Mouse (Mus musculus) megakaryocyte-erythroid progenitor cell, adult 5-6 weeks (primary cell): ENCODE data around the gene Susd4. TPM values are rescaled to one million over a fixed set of nuclear protein-coding genes. Genes with fewer than 3 reads are reported as not detected.
A peak's percentile ranks its signal among the peaks of the same experiment; 100 is the strongest.

ENCODE experiments used
- ATAC-seq: replicated peaks from 2 replicates; pipeline ENCODE4 v1.8.0; 2016; ENCODE audit warnings: mild to moderate bottlenecking, inconsistent platforms; ENCODE audit not compliant: severe bottlenecking, poor library complexity, low FRiP score, low TSS enrichment
- total RNA-seq, 2 experiments: library from RNA; stranded (forward) in 1 of 2; stranded (reverse) in 1 of 2; fragments of 200-1000, 215-1000 nt in 1 of 2; fragments of >200 nt in 1 of 2; fragmentation: Nextera tagmentation in 1 of 2; gene quantifications; 2 replicates each; pipeline ENCODE4 v1.2.3; 2014 to 2017

Susd4 gene
- total RNA-seq, 2 experiments from 2014 or later, result 0.26 TPM; not detected in 1

GRCm38 (mm10) chr1:182783774-182784173, 20.1 kb downstream of the Susd4 start:
- ATAC-seq, result no peak

GRCm38 (mm10) chr1:182784784-182785183, 21.1 kb downstream of the Susd4 start:
- no peak for ATAC-seq

GRCm38 (mm10) chr1:182785504-182785903, 21.8 kb downstream of the Susd4 start:
- no peak for ATAC-seq

DNA sequence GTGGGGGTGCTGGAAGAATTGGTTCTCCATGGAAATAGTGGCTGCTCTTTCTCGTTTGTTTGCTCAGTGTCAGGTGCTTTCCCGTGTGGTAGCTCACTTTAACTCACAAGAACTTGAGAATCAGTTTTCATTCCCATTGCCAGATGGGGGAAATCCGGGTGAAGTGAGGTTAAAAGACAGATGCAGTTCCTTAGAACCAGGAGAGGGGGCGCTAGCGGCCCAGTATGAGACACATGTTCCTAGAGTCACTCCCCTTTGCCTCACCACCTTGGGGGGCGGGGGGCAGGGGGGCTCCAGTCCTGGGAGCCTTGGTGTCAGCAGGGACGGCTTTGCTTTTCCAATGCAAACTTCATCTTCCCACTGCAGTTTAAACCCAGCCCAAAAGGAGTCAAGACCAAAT, 23.4 kb downstream of the Susd4 start:
- ATAC-seq, result no peak

DNA sequence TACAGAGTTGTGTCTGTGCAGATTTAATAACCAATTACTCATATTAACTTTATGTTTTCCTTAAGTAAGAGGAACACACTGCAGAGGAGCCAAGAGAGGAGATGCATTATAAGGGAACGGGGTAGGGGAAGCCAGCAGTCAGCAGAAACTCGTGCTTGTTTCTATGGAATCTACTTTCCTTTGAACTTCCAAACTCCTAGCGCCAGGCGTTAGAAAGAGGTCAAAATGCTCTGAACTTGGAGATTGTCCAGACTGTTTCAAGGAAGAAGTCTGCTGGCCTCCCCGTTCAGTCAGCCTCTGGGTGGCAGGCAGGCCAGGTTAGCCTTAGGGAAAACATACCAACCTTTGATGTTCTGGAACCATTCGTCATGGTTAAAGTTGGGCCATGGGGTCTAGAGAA, 25.2 kb downstream of the Susd4 start:
- no peak for ATAC-seq

GRCm38 (mm10) chr1:182792521-182793071, 28.9 kb downstream of the Susd4 start:
- ATAC-seq, result 0 out of 2 replicates have a peak, but pooled peaks have one; percentile 27

DNA sequence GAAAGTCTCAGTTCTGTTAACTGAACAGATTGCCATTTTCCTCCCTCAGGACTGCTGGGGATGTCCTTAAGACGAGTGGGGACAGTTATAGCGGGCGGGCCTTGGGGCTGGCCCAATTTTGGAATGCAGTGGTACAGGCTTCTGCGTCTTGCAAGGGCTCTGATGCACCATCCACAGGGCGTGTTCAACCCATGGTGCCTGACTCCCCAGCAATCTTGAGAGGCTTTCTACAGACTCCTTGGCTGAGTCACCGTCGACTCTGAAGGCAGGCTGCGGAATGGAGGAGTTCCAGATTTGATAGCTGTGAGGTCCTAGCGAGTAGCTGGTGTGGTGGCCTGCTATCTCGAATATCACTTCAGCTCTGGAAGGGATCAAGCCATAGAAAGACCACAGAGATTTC, 30.6 kb downstream of the Susd4 start:
- ATAC-seq, result no peak

GRCm38 (mm10) chr1:182794628-182795027, 31.0 kb downstream of the Susd4 start:
- no peak for ATAC-seq

DNA sequence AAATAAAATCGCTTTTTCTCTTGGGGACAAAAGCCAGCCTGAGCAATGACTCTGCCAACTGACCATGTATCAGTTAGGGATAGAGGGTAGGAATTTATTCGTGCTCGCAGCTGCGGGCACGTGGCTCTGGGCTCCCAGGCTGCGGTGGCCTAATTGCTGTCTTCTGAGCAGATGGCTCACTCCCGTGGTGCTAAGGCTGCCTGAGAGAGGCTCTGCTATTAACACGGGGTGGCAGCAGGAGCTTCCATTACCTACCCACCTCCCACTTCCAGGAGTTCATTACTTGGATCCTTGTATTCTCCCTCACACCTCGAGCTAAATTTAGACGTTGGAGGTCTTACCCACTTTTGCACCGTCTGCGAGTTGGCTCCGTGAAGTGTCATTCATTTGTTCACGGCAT, 33.4 kb downstream of the Susd4 start:
- no peak for ATAC-seq

GRCm38 (mm10) chr1:182801590-182801989, 37.9 kb downstream of the Susd4 start:
- no peak for ATAC-seq

GRCm38 (mm10) chr1:182802891-182803290, 39.2 kb downstream of the Susd4 start:
- ATAC-seq, result no peak

DNA sequence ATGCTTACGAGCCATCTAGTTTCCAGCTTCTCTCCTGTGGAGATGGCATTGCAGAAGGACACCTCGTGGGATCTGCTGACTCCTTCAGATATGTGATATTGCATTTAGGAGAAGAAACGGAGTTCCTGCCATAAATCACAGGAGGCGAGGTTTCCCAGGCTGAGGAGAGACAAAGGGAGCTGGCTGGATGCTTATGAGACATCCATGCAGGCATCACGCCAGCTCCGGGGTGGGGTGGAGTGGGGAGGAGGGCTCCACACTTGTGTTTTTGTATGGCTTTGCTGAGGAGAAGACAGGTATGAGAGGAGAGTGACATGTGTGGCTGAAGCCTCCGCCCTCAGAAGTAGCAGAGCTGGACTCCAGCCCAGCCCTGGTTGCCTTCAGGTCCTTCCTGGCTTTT, 50.3 kb downstream of the Susd4 start:
- ATAC-seq, result no peak

- no peak for ATAC-seq
These were observed 50.9 kb downstream of the Susd4 start for GRCm38 (mm10) chr1:182814566-182814965.

DNA sequence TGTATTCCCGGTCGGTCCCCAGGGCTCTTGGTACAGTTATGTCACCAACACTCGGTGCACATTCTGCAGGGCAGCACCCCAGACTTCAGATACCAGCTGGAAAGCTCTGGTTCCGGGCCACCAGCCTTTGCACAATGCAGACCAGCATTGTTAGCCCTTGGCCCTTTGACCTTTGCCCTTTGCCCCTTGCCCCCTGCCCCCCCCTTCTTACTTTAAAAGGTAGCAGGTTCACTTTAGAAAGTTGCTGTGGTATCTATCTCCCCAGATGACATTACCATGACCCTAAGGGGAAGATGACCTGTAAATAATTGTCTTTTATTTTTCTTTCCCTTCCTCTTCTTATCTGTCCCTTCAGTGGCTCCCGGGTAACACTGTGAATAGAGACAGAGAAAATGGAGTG, 53.4 kb downstream of the Susd4 start:
- ATAC-seq, result no peak

DNA sequence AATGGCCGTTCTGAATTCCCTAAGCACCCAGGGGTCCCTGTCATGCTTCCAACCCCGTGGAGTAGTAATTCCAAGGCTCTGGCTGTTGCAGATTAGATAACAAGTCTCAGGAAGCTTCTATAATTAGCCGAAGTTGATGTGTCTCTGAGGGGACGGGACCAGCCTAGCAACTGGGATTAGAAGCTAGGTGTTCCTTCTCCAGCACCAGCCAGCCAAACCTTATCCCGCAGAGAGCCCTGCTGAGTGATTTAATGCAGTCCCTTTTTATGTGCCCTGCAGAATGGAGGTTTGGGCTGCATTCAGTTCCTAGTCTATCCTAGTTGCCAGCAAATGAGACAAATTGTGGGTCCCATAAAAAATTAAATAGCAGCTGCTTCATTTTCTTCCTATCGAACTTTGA, 54.0 kb downstream of the Susd4 start:
- no peak for ATAC-seq

GRCm38 (mm10) chr1:182818931-182819330, 55.3 kb downstream of the Susd4 start:
- ATAC-seq, result peak; percentile 53

DNA sequence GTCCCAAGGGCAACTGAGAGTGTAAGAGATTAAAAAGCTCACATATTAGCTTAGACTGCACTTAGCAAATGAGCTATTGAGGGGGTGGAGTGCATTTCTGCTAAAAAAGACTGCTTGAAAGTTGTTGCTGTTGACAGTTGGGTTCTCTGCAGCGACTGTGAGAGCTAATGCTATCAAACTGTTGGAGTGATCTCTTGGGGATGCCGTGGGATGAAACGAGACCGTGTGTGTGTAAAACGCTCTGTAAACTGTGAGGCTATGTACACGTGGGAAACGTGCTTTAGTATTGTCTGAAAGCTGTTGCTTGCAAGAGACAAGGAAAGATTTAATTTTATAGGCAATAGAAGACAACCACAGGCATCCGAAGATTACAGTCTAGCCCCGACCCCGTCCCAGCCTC, 59.1 kb downstream of the Susd4 start:
- ATAC-seq, result no peak

- ATAC-seq, result no peak
These were observed 60.2 kb downstream of the Susd4 start for GRCm38 (mm10) chr1:182823723-182824421.

DNA sequence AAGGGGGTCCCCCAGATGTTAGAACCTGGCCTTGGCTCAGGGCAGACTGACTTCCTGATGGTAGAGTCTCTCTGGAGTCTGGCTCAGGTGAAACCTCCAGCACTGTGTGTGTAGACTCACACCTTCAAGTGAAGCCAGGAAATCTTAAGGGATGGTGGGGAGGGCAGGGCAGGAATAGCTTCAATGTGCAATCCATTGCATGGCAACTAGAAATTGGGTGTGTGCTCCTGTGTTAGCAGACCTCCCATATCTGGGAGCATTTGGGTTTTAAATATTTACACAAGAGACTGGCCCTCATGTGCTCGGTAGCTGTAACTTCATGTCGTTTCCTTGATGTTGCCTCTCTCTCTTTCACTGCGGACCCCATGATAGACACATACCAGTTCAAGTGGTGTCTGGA, 62.9 kb downstream of the Susd4 start:
- ATAC-seq, result no peak

DNA sequence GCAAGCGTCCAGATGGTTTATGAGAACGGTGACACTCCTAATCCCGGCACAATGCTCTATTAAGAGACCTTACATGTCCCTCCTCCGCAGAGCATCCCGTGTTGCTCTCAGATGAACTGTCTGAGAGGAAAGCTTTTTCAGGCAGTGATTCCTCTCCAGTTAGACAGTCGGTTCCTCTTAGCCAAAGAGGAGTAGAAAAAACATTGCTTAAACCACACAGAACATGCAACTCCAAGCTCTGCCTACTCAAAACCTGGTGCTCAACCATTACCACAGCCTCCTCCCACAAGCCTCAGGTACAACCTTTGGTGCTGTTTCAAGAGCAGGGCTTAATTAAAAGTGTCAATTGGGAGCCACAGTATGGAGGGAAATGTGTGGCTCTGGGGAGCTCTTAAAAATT, 74.4 kb downstream of the Susd4 start:
- no peak for ATAC-seq

DNA sequence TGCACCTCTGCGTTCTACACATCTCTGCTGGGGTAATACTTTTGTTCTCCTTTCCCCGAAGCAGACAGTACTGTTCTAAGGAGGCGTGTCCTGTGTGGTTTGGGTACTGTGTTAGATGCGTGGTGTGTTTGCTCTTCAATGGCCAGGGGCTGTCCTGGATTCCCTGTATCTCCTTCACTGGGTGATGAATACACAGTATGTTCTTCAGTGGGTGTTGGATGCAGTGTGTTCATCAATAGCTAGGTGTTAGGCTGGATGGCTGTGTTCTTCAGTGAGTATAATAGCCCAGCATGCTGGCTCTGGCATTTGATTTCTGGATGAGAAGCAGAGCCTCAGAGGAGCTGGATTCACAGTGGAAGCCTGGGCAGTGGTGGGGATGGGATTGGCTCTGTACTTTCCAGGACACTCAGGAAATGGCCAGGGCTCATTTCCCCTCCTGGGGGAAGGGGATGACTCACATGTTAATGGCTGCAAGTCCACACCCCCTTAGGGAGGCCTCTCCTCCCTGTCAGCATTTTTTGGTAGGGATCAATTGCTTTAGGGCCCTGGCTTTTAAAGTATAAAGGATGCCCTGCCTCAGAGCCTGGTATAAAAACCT, 75.8 kb downstream of the Susd4 start:
- no peak for ATAC-seq
